Mouse (Mus musculus) midbrain, embryonic 14.5 days (tissue): Measurements from ENCODE around the gene Zbtb37. TPM values are rescaled to one million over a fixed set of nuclear protein-coding genes. Genes with fewer than 3 reads are reported as not detected.
"Not testable (repeated sequence)": the region's sequence is repeated elsewhere in the genome, so short reads cannot be mapped to it uniquely, and the experiment has no call there.

Experiments used
- ATAC-seq: fragments of 200-750 bp; cut with Nextera tagmentation; 2 replicates; pipeline ENCODE4 v1.8.0; 2017; ENCODE audit warnings: moderate number of reproducible peaks, moderate library complexity; ENCODE audit not compliant: low FRiP score, low TSS enrichment
- DNase-seq: peaks from one replicate; pipeline ENCODE4 v3.0.0-alpha.2; 2015
- H3K27ac ChIP-seq: fragments of 300-500 bp; sonication (generic); replicated peaks from 2 replicates; pipeline ENCODE4 v1.5.1; 2014; ENCODE audit warnings: mild to moderate bottlenecking, low read depth, low read length, moderate library complexity
- H3K27me3 ChIP-seq: fragments of 300-500 bp; sonication (generic); 2 replicates; pipeline ENCODE4 v1.6.1; 2014; ENCODE audit warnings: low read length, control low read depth, mixed read lengths; ENCODE audit not compliant: control insufficient read depth, insufficient read depth
- H3K36me3 ChIP-seq: fragments of 300-500 bp; sonication (generic); 2 replicates; pipeline ENCODE4 v1.6.1; 2014; ENCODE audit warnings: low read length, control low read depth; ENCODE audit not compliant: control insufficient read depth, insufficient read depth
- H3K4me1 ChIP-seq: fragments of 300-500 bp; sonication (generic); 2 replicates; pipeline ENCODE4 v1.6.1; 2014; ENCODE audit warnings: mild to moderate bottlenecking, antibody characterized with exemption, low read length, control low read depth; ENCODE audit not compliant: control insufficient read depth, insufficient read depth
- H3K4me2 ChIP-seq: fragments of 300-500 bp; sonication (generic); 2 replicates; pipeline ENCODE4 v1.6.1; 2014; ENCODE audit warnings: mild to moderate bottlenecking, low read length, moderate library complexity
- H3K4me3 ChIP-seq: fragments of 300-500 bp; sonication (generic); replicated peaks from 2 replicates; pipeline ENCODE4 v1.5.1; 2014; ENCODE audit warnings: low read depth, low read length
- H3K9ac ChIP-seq: fragments of 300-500 bp; sonication (generic); replicated peaks from 2 replicates; pipeline ENCODE4 v1.6.1; 2014; ENCODE audit warnings: mild to moderate bottlenecking, low read length, moderate library complexity
- H3K9me3 ChIP-seq: fragments of 300-500 bp; sonication (generic); 2 replicates; pipeline ENCODE4 v1.6.1; 2016; ENCODE audit warnings: low read length, control low read depth, mixed read lengths; ENCODE audit not compliant: control insufficient read depth
- WGBS: fragments of 180-500 bp; shearing (Covaris S2); extraction: QIAGEN DNeasy Blood & Tissue Kit; methylation state at CpG from one replicate; pipeline ENCODE4 v1.1.7; 2014; 5-methylcytosine and 5-hydroxymethylcytosine counted together
- polyA plus RNA-seq: library from polyadenylated mRNA; unstranded; fragments of >200 nt; fragmentation: Nextera tagmentation; extraction: Ambion mirVana; gene quantifications from 2 replicates; pipeline ENCODE4 v1.2.1, GENCODE M21; 2014

The Zbtb37 gene
- polyA plus RNA-seq, 1 experiment from 2014 or later: 18.4 TPM

GRCm38 (mm10) chr1:161036411-161036841 lies 1.8 kb upstream of the Zbtb37 start:
- 0% methylated on average over 5 of the region's 5 CpGs for WGBS
- H3K9me3 ChIP-seq: no peaks in the 10 kb centered on the region
- H3K4me2 ChIP-seq: peak overlapping the region; percentile 92
- peak overlapping the region; percentile 85 for H3K4me3 ChIP-seq
- H3K36me3 ChIP-seq: peaks cover 62% of the 10 kb centered on the region
- peak overlapping the region; percentile 75 for H3K9ac ChIP-seq
- peaks cover 25% of the 10 kb centered on the region for H3K4me1 ChIP-seq
- H3K27ac ChIP-seq: peak overlapping the region; percentile 78
- no peak for ATAC-seq
- peak; percentile 53 for DNase-seq
- no peaks in the 10 kb centered on the region for H3K27me3 ChIP-seq

GRCm38 (mm10) chr1:161035786-161036404 lies 1.2 kb upstream of the Zbtb37 start:
- peak overlapping the region; percentile 85 for H3K4me3 ChIP-seq
- no peaks in the 10 kb centered on the region for H3K27me3 ChIP-seq
- WGBS: under 1% methylated on average over 6 of the region's 6 CpGs
- H3K9me3 ChIP-seq: no peaks in the 10 kb centered on the region
- ATAC-seq: no peak
- DNase-seq: no peak
- H3K4me1 ChIP-seq: peaks cover 25% of the 10 kb centered on the region
- H3K4me2 ChIP-seq: peak overlapping the region; percentile 92
- H3K9ac ChIP-seq: peak overlapping the region; percentile 75
- peak overlapping the region; percentile 78 for H3K27ac ChIP-seq
- peaks cover 64% of the 10 kb centered on the region for H3K36me3 ChIP-seq

GRCm38 (mm10) chr1:161035281-161035785 lies 684 bp upstream of the Zbtb37 start:
- Histone ChIP-seq H3K36me3 (peaks cover 60% of the 10 kb centered on the region), H3K4me1 (peaks cover 25% of the 10 kb centered on the region), H3K4me3 (peak overlapping the region; percentile 85), H3K9me3 (no peaks in the 10 kb centered on the region), H3K27me3 (no peaks in the 10 kb centered on the region), H3K27ac (peak overlapping the region; percentile 78), H3K9ac (peak overlapping the region; percentile 75), H3K4me2 (peak overlapping the region; percentile 92)
- 0% methylated on average over 14 of the region's 14 CpGs for WGBS
- peak; percentile 73 for DNase-seq
- peak; percentile 38 for ATAC-seq

- Histone ChIP-seq H3K4me1 (peaks cover 25% of the 10 kb centered on the region), H3K9me3 (no peaks in the 10 kb centered on the region), H3K9ac (peak overlapping the region; percentile 75), H3K27me3 (no peaks in the 10 kb centered on the region), H3K4me3 (peak overlapping the region; percentile 85), H3K4me2 (peak overlapping the region; percentile 77), H3K36me3 (peaks cover 57% of the 10 kb centered on the region), H3K27ac (peak overlapping the region; percentile 78)
- DNase-seq (no peak), ATAC-seq (no peak)
- WGBS: 3% methylated on average over 21 of the region's 21 CpGs
Observed at GRCm38 (mm10) chr1:161033856-161034434, 704 bp downstream of the Zbtb37 start.

GRCm38 (mm10) chr1:161032345-161032744 lies 2.3 kb downstream of the Zbtb37 start:
- ATAC-seq: no peak
- H3K36me3 ChIP-seq: peaks cover 45% of the 10 kb centered on the region
- H3K4me3 ChIP-seq: no peak overlapping the region
- H3K4me1 ChIP-seq: peaks cover 15% of the 10 kb centered on the region
- no peak for DNase-seq
- no peak overlapping the region for H3K27ac ChIP-seq
- H3K27me3 ChIP-seq: no peaks in the 10 kb centered on the region
- no peaks in the 10 kb centered on the region for H3K9me3 ChIP-seq
- 88% methylated on average over 7 of the region's 7 CpGs for WGBS
- H3K9ac ChIP-seq: no peak overlapping the region
- H3K4me2 ChIP-seq: no peak overlapping the region

GRCm38 (mm10) chr1:161031881-161032280 lies 2.8 kb downstream of the Zbtb37 start:
- no peak overlapping the region for H3K9ac ChIP-seq
- H3K4me2 ChIP-seq: no peak overlapping the region
- no peak overlapping the region for H3K27ac ChIP-seq
- H3K27me3 ChIP-seq: no peaks in the 10 kb centered on the region
- H3K9me3 ChIP-seq: no peaks in the 10 kb centered on the region
- ATAC-seq (no peak), DNase-seq (no peak)
- H3K36me3 ChIP-seq: peaks cover 45% of the 10 kb centered on the region
- WGBS: 93% methylated on average over 9 of the region's 9 CpGs
- H3K4me1 ChIP-seq: peaks cover 12% of the 10 kb centered on the region
- no peak overlapping the region for H3K4me3 ChIP-seq

DNA sequence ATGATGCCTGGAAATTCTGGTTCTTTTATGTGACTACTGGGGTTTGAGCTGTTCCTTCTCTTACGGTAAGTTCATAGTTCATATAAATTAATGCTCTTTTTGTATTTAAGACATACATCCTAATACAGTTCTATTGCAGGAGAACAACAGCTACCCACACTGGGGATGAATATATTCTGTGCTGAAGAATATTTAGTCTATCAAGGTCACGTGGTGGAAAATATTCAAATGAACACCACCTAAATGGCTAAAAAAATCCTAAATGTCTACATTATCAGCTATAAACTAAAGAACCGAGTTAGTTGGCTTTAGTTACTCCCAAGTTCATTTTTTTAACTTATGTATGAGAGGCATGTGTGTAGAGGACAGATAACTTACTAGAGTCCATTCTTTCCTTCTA lies 4.6 kb downstream of the Zbtb37 start:
- 99% methylated on average over 3 of the region's 3 CpGs for WGBS

DNA sequence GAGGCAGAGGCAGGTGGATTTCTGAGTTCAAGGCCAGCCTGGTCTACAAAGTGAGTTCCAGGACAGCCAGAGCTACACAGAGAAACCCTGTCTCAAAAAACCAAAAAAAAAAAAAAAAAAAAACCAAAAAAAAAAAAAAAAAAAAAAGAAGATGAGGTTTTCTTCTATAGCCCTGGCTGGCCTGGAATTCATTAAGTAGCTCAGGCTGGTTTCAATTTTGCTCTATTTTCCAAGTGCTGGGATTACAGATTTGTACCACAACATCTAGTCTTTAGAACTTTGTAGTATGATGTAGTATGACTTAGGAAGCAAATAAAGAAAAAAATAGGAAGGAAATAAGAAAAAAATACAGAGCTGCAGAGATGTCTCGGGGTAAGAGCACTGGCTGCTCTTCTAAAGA lies 6.2 kb downstream of the Zbtb37 start:
- not testable (repeated sequence) for H3K4me2 ChIP-seq, DNase-seq, H3K27ac ChIP-seq, H3K4me3 ChIP-seq, H3K9me3 ChIP-seq, H3K9ac ChIP-seq, ATAC-seq, H3K27me3 ChIP-seq, H3K4me1 ChIP-seq
- WGBS: 98% methylated on average over 1 of the region's 1 CpGs
- peaks cover 58% of the 10 kb centered on the region for H3K36me3 ChIP-seq

More for the DNA sequence above, 4.6 kb downstream of the Zbtb37 start:
- Histone ChIP-seq H3K4me2 (no peak overlapping the region), H3K9me3 (no peaks in the 10 kb centered on the region), H3K9ac (no peak overlapping the region), H3K36me3 (peaks cover 52% of the 10 kb centered on the region), H3K4me1 (peaks cover 10% of the 10 kb centered on the region; the same call in 1 of the 2 replicates), H3K27ac (no peak overlapping the region), H3K4me3 (no peak overlapping the region), H3K27me3 (no peaks in the 10 kb centered on the region)
- DNase-seq (no peak), ATAC-seq (no peak)

GRCm38 (mm10) chr1:161027196-161027595 lies 7.5 kb downstream of the Zbtb37 start:
- no peak for ATAC-seq
- DNase-seq: no peak
- peaks cover 53% of the 10 kb centered on the region for H3K36me3 ChIP-seq
- no peaks in the 10 kb centered on the region for H3K27me3 ChIP-seq
- H3K9ac ChIP-seq: no peak overlapping the region
- no peaks in the 10 kb centered on the region for H3K9me3 ChIP-seq
- 95% methylated on average over 2 of the region's 2 CpGs for WGBS
- no peak overlapping the region for H3K27ac ChIP-seq
- H3K4me3 ChIP-seq: no peak overlapping the region
- H3K4me2 ChIP-seq: no peak overlapping the region
- H3K4me1 ChIP-seq: no peaks in the 10 kb centered on the region
